Mouse (Mus musculus) erythroblast, adult 5-6 weeks (primary cell): ENCODE data around the gene Radil. TPM values are rescaled to one million over a fixed set of nuclear protein-coding genes. Genes with fewer than 3 reads are reported as not detected.

Source experiments
- ATAC-seq: replicated peaks from 2 replicates; pipeline ENCODE4 v1.8.0; 2016; ENCODE audit warnings: moderate number of reproducible peaks, mild to moderate bottlenecking, moderate TSS enrichment, inconsistent platforms; ENCODE audit not compliant: poor library complexity, low FRiP score, severe bottlenecking
- total RNA-seq, 2 experiments: library from RNA; stranded (forward) in 1 of 2; stranded (reverse) in 1 of 2; fragments of 150-400 nt in 1 of 2; fragments of 200-764, 138-1000 nt in 1 of 2; gene quantifications; 2 replicates each; pipeline versions ENCODE4 v1.2.3 to v1.2.4; 2015 to 2017; ENCODE audit warnings: low replicate concordance in 2 of 2

Gene Radil
- total RNA-seq, 2 experiments from 2014 or later: not detected

GRCm38 (mm10) chr5:142456318-142456717 lies 94.6 kb downstream of the Radil start:
- ATAC-seq: no peak

- ATAC-seq: no peak
Observed at GRCm38 (mm10) chr5:142453742-142454141, 97.2 kb downstream of the Radil start.

- no peak for ATAC-seq
Observed at GRCm38 (mm10) chr5:142451759-142452158, 99.1 kb downstream of the Radil start.

- no peak for ATAC-seq
Observed at GRCm38 (mm10) chr5:142450846-142451245, 100.1 kb downstream of the Radil start.

- ATAC-seq: no peak
Observed at GRCm38 (mm10) chr5:142448623-142449022, 102.3 kb downstream of the Radil start.

GRCm38 (mm10) chr5:142448076-142448475 lies 102.8 kb downstream of the Radil start:
- ATAC-seq: peak; percentile 68

GRCm38 (mm10) chr5:142445709-142446108 lies 105.2 kb downstream of the Radil start:
- ATAC-seq: no peak

- peak; percentile 69 for ATAC-seq
Observed at GRCm38 (mm10) chr5:142444791-142445531, 105.9 kb downstream of the Radil start.

GRCm38 (mm10) chr5:142443994-142444393 lies 106.9 kb downstream of the Radil start:
- no peak for ATAC-seq

GRCm38 (mm10) chr5:142443514-142443913 lies 107.4 kb downstream of the Radil start:
- ATAC-seq: no peak

GRCm38 (mm10) chr5:142442045-142442440 lies 108.9 kb downstream of the Radil start:
- ATAC-seq: no peak

GRCm38 (mm10) chr5:142441332-142442044 lies 109.4 kb downstream of the Radil start:
- ATAC-seq: no peak

- ATAC-seq: peak; percentile 91
Observed at GRCm38 (mm10) chr5:142440451-142441147, 110.3 kb downstream of the Radil start.

- peak; percentile 40 for ATAC-seq
Observed at GRCm38 (mm10) chr5:142439911-142440432, 110.9 kb downstream of the Radil start.

- no peak for ATAC-seq
Observed at GRCm38 (mm10) chr5:142438380-142438938, 112.4 kb downstream of the Radil start.

GRCm38 (mm10) chr5:142435736-142436135 lies 115.2 kb downstream of the Radil start:
- ATAC-seq: no peak
